Mouse (Mus musculus) heart, embryonic 14.5 days (tissue): Measurements from ENCODE around the gene Slc26a5. TPM values are rescaled to one million over a fixed set of nuclear protein-coding genes. Genes with fewer than 3 reads are reported as not detected.
A peak's percentile ranks its signal among the peaks of the same experiment; 100 is the strongest.

ENCODE experiments used
- ATAC-seq: fragments of 200-750 bp; cut with Nextera tagmentation; 2 replicates; pipeline ENCODE4 v1.8.0; 2017; ENCODE audit warnings: low read depth, moderate TSS enrichment; ENCODE audit not compliant: insufficient number of reproducible peaks, insufficient read depth, low FRiP score
- H3K27ac ChIP-seq, 2 experiments: fragments of 200-500 bp in 1 of 2; fragments of 300-500 bp in 1 of 2; sonication (generic) in 1 of 2; replicated peaks in 1 of 2; 2 replicates each; pipeline ENCODE4 v1.5.1; 2012 to 2014; ENCODE audit warnings: low read depth in 2 of 2, low read length in 2 of 2, control low read depth in 1 of 2, mild to moderate bottlenecking in 1 of 2, mixed read lengths in 1 of 2; ENCODE audit not compliant: control insufficient read depth in 1 of 2, insufficient read depth in 1 of 2
- H3K27me3 ChIP-seq: fragments of 300-500 bp; sonication (generic); 2 replicates; pipeline ENCODE4 v1.6.1; 2014; ENCODE audit warnings: mild to moderate bottlenecking, low read length, control low read depth; ENCODE audit not compliant: control insufficient read depth, insufficient read depth
- H3K36me3 ChIP-seq: fragments of 300-500 bp; sonication (generic); 2 replicates; pipeline ENCODE4 v1.6.1; 2014; ENCODE audit warnings: mild to moderate bottlenecking, control low read depth, low read length, mixed read lengths; ENCODE audit not compliant: control insufficient read depth, insufficient read depth
- H3K4me1 ChIP-seq, 2 experiments: fragments of 200-500 bp in 1 of 2; fragments of 300-500 bp in 1 of 2; sonication (generic) in 1 of 2; 2 replicates each; pipeline ENCODE4 v1.6.1; 2012 to 2014; ENCODE audit warnings: low read length in 2 of 2, control low read depth in 1 of 2, mixed read lengths in 1 of 2; ENCODE audit not compliant: control insufficient read depth in 2 of 2, insufficient read depth in 2 of 2
- H3K4me2 ChIP-seq: fragments of 300-500 bp; sonication (generic); 2 replicates; pipeline ENCODE4 v1.6.1; 2014; ENCODE audit warnings: mild to moderate bottlenecking, low read length
- H3K4me3 ChIP-seq, 2 experiments: fragments of 200-500 bp in 1 of 2; fragments of 300-500 bp in 1 of 2; sonication (generic) in 1 of 2; 2 replicates each; pipeline ENCODE4 v1.5.1; 2012 to 2014; ENCODE audit warnings: low read length in 2 of 2, mild to moderate bottlenecking in 2 of 2, control low read depth in 1 of 2, low read depth in 1 of 2, moderate library complexity in 1 of 2; ENCODE audit not compliant: control insufficient read depth in 1 of 2, insufficient read depth in 1 of 2
- H3K9ac ChIP-seq: fragments of 300-500 bp; sonication (generic); 2 replicates; pipeline ENCODE4 v1.6.1; 2014; ENCODE audit warnings: mild to moderate bottlenecking, low read length
- H3K9me3 ChIP-seq: fragments of 300-500 bp; sonication (generic); 2 replicates; pipeline ENCODE4 v1.6.1; 2016; ENCODE audit warnings: low read length, control low read depth; ENCODE audit not compliant: control insufficient read depth
- WGBS: fragments of 180-500 bp; shearing (Covaris S2); extraction: QIAGEN DNeasy Blood & Tissue Kit; methylation state at CpG from one replicate; pipeline ENCODE4 v1.1.7; 2014; 5-methylcytosine and 5-hydroxymethylcytosine counted together
- polyA plus RNA-seq: library from polyadenylated mRNA; unstranded; fragments of >200 nt; fragmentation: Nextera tagmentation; extraction: Ambion mirVana; gene quantifications from 2 replicates; pipeline ENCODE4 v1.2.1, GENCODE M21; 2014

Gene Slc26a5
- not detected in 2 replicates for polyA plus RNA-seq

GRCm38 (mm10) chr5:21865346-21866107, at the start of gene Slc26a5:
TSS of gene Slc26a5 (minus strand) at chr5:21865604.
- Histone ChIP-seq H3K27me3 (peaks cover 12% of the 10 kb centered on the region; the same call in 1 of the 2 replicates), H3K4me2 (peak within 1 kb of the TSS; percentile 60), H3K4me1 (peaks cover 2 to 3% of the 10 kb centered on the region in 2 experiments; a peak in 1 of 4 replicates), H3K27ac (no peak within 1 kb of the TSS), H3K4me3 (peak within 1 kb of the TSS; percentile 8 to 23; a peak in 3 of 4 replicates), H3K9me3 (no peaks in the 10 kb centered on the region), H3K9ac (no peak within 1 kb of the TSS), H3K36me3 (no peaks in the 10 kb centered on the region)
- 0 out of 2 replicates have a peak, but pooled peaks have one; percentile 21 for ATAC-seq
- WGBS, result under 1% methylated on average over 29 of the region's 29 CpGs

GRCm38 (mm10) chr5:21914776-21915175, 49.4 kb upstream of the Slc26a5 start:
- Histone ChIP-seq H3K4me1 (no peaks in the 10 kb centered on the region), H3K9me3 (no peaks in the 10 kb centered on the region), H3K4me2 (no peak overlapping the region), H3K9ac (no peak overlapping the region), H3K4me3 (no peak overlapping the region), H3K27ac (no peak overlapping the region), H3K36me3 (no peaks in the 10 kb centered on the region), H3K27me3 (no peaks in the 10 kb centered on the region)
- 58% methylated on average over 3 of the region's 3 CpGs for WGBS
- ATAC-seq, result no peak

GRCm38 (mm10) chr5:21912835-21913530, 47.6 kb upstream of the Slc26a5 start:
- ATAC-seq, result no peak
- 83% methylated on average over 23 of the region's 23 CpGs for WGBS
- no peaks in the 10 kb centered on the region for H3K9me3 ChIP-seq
- no peak overlapping the region for H3K4me3 ChIP-seq
- H3K4me2 ChIP-seq, result no peak overlapping the region
- H3K27ac ChIP-seq, result no peak overlapping the region
- H3K36me3 ChIP-seq, result no peaks in the 10 kb centered on the region
- no peaks in the 10 kb centered on the region for H3K27me3 ChIP-seq
- no peak overlapping the region for H3K9ac ChIP-seq
- no peaks in the 10 kb centered on the region for H3K4me1 ChIP-seq

GRCm38 (mm10) chr5:21910726-21911125, 45.3 kb upstream of the Slc26a5 start:
- Histone ChIP-seq H3K9ac (no peak overlapping the region), H3K27ac (no peak overlapping the region), H3K9me3 (no peaks in the 10 kb centered on the region), H3K4me1 (no peaks in the 10 kb centered on the region), H3K27me3 (no peaks in the 10 kb centered on the region), H3K4me3 (no peak overlapping the region), H3K36me3 (no peaks in the 10 kb centered on the region), H3K4me2 (no peak overlapping the region)
- no peak for ATAC-seq
- 88% methylated on average over 12 of the region's 12 CpGs for WGBS

- Histone ChIP-seq H3K4me2 (no peak overlapping the region), H3K4me1 (no peaks in the 10 kb centered on the region), H3K36me3 (no peaks in the 10 kb centered on the region), H3K27me3 (no peaks in the 10 kb centered on the region), H3K27ac (no peak overlapping the region), H3K9me3 (no peaks in the 10 kb centered on the region), H3K4me3 (no peak overlapping the region), H3K9ac (no peak overlapping the region)
- WGBS, result 80% methylated on average over 3 of the region's 3 CpGs
- no peak for ATAC-seq
These were observed 44.3 kb upstream of the Slc26a5 start for GRCm38 (mm10) chr5:21909713-21910112.

GRCm38 (mm10) chr5:21901411-21901810, 36.0 kb upstream of the Slc26a5 start:
- Histone ChIP-seq H3K27ac (no peak overlapping the region), H3K4me1 (peaks cover 2 to 8% of the 10 kb centered on the region in 2 experiments; a peak in 3 of 4 replicates), H3K4me2 (no peak overlapping the region), H3K9ac (no peak overlapping the region), H3K9me3 (no peaks in the 10 kb centered on the region), H3K27me3 (no peaks in the 10 kb centered on the region), H3K36me3 (no peaks in the 10 kb centered on the region), H3K4me3 (no peak overlapping the region)
- no peak for ATAC-seq
- WGBS, result 58% methylated on average over 12 of the region's 12 CpGs

- no peak overlapping the region for H3K27ac ChIP-seq
- H3K4me3 ChIP-seq, result no peak overlapping the region
- no peaks in the 10 kb centered on the region for H3K9me3 ChIP-seq
- no peak for ATAC-seq
- H3K4me1 ChIP-seq, result peaks cover 2 to 9% of the 10 kb centered on the region in 2 experiments; a peak in 3 of 4 replicates
- 37% methylated on average over 6 of the region's 6 CpGs for WGBS
- H3K27me3 ChIP-seq, result no peaks in the 10 kb centered on the region
- H3K9ac ChIP-seq, result no peak overlapping the region
- no peaks in the 10 kb centered on the region for H3K36me3 ChIP-seq
- no peak overlapping the region for H3K4me2 ChIP-seq
These were observed 35.5 kb upstream of the Slc26a5 start for GRCm38 (mm10) chr5:21900891-21901290.
